Mouse (Mus musculus) embryonic stem cell, embryonic (primary cell): Measurements from ENCODE around the gene Suclg2.
"Not testable (repeated sequence)": the region's sequence is repeated elsewhere in the genome, so short reads cannot be mapped to it uniquely, and the experiment has no call there.

Experiments
- CTCF ChIA-PET, 4 experiments: fragments of 300-600 bp in 2 of 4; fragments of 350-600 bp in 2 of 4; sonication (Branson Sonifier 250); formaldehyde crosslinking; loops; one replicate each; lab custom pipeline; 2022; ENCODE audit warnings: inconsistent platforms in 2 of 4; lab: Charles Lee
- POLR2A ChIA-PET, 4 experiments: fragments of 300-600 bp in 2 of 4; fragments of 350-600 bp in 2 of 4; sonication (Branson Sonifier 250); formaldehyde crosslinking; loops; one replicate each; lab custom pipeline; 2022; ENCODE audit warnings: antibody characterized with exemption in 4 of 4, inconsistent platforms in 1 of 4; lab: Charles Lee

The Suclg2 gene

DNA sequence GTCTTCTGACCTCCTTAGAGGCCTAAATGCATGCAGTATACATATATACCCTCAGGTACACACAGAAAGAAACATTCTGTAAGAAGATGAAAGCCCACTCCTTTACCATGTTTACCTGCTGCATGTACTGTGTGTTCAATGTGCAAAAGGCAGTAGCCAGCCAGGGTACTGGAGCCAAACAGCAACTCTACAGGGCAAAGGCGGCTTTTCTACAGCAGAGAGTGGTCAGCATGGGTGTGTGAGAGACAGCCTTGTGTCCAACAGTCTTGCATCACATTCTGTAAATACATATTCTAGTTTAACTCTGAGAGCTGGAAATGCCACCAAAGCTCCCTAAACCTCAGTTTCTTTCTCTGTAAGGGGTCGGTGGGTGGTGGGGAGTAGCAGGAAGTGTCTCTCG is 110.5 kb downstream of the Suclg2 start:
- CTCF ChIA-PET: no interaction called here

GRCm38 (mm10) chr6:95600731-95601130 is 117.9 kb downstream of the Suclg2 start:
- POLR2A ChIA-PET: interaction anchor here in 2 of 4 experiments (0.8 to 2.1 kb wide), 6 partner anchors 11 to 118 kb away, joined by 3 to 8 read pairs (median 4); partner anchors contain the start of gene Suclg2 (in 1 of the 2)

More for the DNA sequence above, 110.5 kb downstream of the Suclg2 start:
- POLR2A ChIA-PET: interaction anchor here in 1 of 4 experiments (1.1 kb wide), 1 partner anchor 9 kb away, joined by 3 read pairs; no protein-coding TSS in a partner anchor

GRCm38 (mm10) chr6:95596766-95597750 is 121.5 kb downstream of the Suclg2 start:
- ChIA-PET POLR2A (interaction anchor here in 3 of 4 experiments (0.7 to 1.5 kb wide), 9 partner anchors 20 to 122 kb away, joined by 3 to 6 read pairs (median 3); partner anchors contain the start of gene Suclg2 (in 1 of the 3)), CTCF (no interaction called here)

More at GRCm38 (mm10) chr6:95600731-95601130, 117.9 kb downstream of the Suclg2 start:
- CTCF ChIA-PET: not testable (repeated sequence)

DNA sequence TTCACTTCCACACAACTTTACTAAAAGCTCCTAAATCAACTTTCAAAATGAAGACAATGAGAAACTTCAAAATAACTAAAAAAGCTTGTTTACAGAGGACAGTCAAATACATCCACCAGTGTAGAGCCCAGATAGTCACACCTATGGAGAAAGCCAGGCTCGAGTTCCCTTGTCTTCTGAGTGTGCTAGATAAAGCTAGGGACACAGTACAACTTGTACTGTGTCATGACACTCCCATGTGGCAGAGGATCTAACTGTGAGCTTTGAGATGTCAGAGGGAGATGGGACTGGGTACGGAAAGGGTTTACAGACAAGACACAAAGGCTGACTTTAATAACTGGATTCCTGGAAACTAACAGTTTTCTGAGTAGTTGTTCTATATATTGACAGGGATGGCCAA is 122.7 kb downstream of the Suclg2 start:
- CTCF ChIA-PET: interaction anchor here in 1 of 4 experiments (0.6 kb wide), 1 partner anchor 49 kb away, joined by 3 read pairs; no protein-coding TSS in a partner anchor
- POLR2A ChIA-PET: interaction anchor here in 3 of 4 experiments (0.6 to 1.5 kb wide), 7 partner anchors 19 to 123 kb away, joined by 3 to 6 read pairs (median 3); partner anchors contain the start of gene Suclg2 (in 1 of the 3)

DNA sequence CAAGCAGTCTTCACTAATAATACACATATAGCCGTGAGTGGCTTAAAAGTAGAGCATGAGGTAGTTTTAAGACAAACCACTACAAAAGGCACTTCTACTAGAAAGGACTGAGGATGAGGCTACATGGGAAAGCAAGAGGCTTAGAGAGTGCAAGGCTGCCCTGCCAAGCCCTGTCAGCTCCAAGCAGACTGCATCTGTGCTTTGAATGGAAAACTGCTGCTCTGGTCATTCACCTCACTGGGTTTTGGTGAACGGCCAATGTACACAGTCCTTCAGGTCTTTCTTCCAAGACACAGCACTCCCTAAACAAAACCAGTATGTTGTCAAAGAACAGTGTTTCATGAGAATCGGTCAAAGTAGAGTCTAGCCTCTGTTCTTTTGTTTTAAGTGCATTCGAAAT is 124.4 kb downstream of the Suclg2 start:
- ChIA-PET POLR2A (no interaction called here), CTCF (no interaction called here)

GRCm38 (mm10) chr6:95592396-95592795 is 126.2 kb downstream of the Suclg2 start:
- ChIA-PET CTCF (no interaction called here), POLR2A (no interaction called here)

- ChIA-PET CTCF (no interaction called here), POLR2A (interaction anchor here in 1 of 4 experiments (0.5 kb wide), 1 partner anchor 1757 kb away, joined by 5 read pairs; no protein-coding TSS in a partner anchor)
Measured at GRCm38 (mm10) chr6:95590463-95590862, 128.1 kb downstream of the Suclg2 start.

GRCm38 (mm10) chr6:95587108-95587796 is 131.3 kb downstream of the Suclg2 start:
- CTCF ChIA-PET: no interaction called here

GRCm38 (mm10) chr6:95581893-95582292 is 136.7 kb downstream of the Suclg2 start:
- CTCF ChIA-PET: no interaction called here
- POLR2A ChIA-PET: no interaction called here

More at GRCm38 (mm10) chr6:95587108-95587796, 131.3 kb downstream of the Suclg2 start:
- POLR2A ChIA-PET: interaction anchor here in 1 of 4 experiments (1.5 kb wide), 1 partner anchor 13 kb away, joined by 3 read pairs; no protein-coding TSS in a partner anchor

GRCm38 (mm10) chr6:95579792-95580191 is 138.8 kb downstream of the Suclg2 start:
- ChIA-PET POLR2A (no interaction called here), CTCF (interaction anchor here in 1 of 4 experiments (1.3 kb wide), 1 partner anchor 89 kb away, joined by 3 read pairs; no protein-coding TSS in a partner anchor)

- CTCF ChIA-PET: no interaction called here
- POLR2A ChIA-PET: no interaction called here
Measured at GRCm38 (mm10) chr6:95575531-95575930, 143.1 kb downstream of the Suclg2 start.

GRCm38 (mm10) chr6:95574867-95575266 is 143.7 kb downstream of the Suclg2 start:
- CTCF ChIA-PET: no interaction called here
- POLR2A ChIA-PET: no interaction called here

DNA sequence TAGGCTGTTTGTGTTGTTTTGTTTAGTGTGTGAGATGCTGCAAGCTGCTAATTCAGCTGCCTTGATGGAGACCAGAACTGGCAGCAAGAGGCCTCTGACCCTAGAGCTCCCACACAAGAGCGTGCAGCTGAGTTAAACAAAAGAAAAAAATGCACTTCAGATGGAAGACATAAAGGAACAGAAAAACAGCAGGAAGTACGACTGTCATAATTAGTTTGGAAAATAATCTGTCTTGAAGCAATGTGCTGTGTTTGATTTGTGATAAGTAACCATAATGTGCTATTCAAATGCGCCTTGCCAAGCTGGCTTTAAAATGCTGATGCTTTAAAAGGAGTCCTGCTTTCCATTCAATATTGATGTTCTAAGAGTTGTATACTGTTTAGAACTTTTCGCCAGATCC is 144.2 kb downstream of the Suclg2 start:
- POLR2A ChIA-PET: interaction anchor here in 1 of 4 experiments (1.9 kb wide), 1 partner anchor 23 kb away, joined by 6 read pairs; no protein-coding TSS in a partner anchor
- CTCF ChIA-PET: interaction anchor here in 1 of 4 experiments (0.6 kb wide), 1 partner anchor 1256 kb away, joined by 4 read pairs; no protein-coding TSS in a partner anchor

GRCm38 (mm10) chr6:95573035-95573759 is 145.4 kb downstream of the Suclg2 start:
- ChIA-PET POLR2A (interaction anchor here in 1 of 4 experiments (1.9 kb wide), 1 partner anchor 22 kb away, joined by 6 read pairs; no protein-coding TSS in a partner anchor), CTCF (no interaction called here)

DNA sequence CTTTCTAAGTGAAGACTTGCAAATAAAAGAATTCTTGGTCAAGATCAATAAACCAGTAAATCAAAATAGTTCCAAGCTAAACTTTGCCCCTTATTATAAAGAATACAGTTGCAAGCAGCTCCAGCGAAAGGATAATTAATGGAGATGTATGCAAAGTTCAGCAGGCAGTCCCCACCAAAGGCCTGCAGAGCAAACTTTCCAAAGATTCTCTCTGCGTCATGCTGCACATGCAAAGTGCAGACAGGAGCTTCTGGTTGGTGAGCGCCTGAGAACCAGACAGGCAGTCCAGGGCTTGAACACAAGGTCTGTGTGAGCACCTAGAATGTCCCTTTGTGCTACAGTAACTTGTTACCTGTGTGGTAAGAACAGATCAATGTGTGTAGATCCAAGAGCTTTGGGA is 147.0 kb downstream of the Suclg2 start:
- CTCF ChIA-PET: no interaction called here
- POLR2A ChIA-PET: no interaction called here

DNA sequence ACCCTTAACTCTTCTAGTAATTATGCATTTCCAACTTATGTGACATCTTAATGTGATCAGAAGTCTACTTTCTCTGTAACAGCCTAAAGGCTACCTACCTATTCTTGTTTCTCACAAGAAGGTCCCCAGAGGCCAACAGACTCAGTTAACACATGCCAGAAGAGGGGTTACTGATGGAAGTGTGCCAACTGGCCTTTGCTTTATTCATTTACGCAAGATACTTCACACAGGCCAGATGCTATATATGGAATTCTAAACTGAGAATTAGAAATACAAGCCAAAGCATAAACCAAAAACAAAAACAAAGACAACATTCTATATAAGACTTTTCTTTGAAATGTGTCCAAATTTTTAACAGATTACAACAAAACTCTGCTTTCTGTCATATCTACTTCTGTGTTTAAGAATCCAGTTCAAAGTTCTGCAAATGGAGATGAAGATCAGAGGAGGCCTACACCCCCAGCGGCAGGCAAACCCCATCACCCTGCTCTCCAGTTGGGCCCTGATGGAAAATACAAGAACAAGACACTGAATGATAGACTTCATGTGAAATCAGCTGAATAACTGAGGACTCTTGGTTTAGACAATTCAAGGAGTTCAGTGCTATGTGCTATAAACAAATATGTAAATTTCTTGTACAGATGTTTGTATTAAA is 155.1 kb downstream of the Suclg2 start:
- ChIA-PET CTCF (no interaction called here), POLR2A (no interaction called here)

- CTCF ChIA-PET: interaction anchor here in 1 of 4 experiments (1.3 kb wide), 1 partner anchor 339 kb away, joined by 4 read pairs; no protein-coding TSS in a partner anchor
- POLR2A ChIA-PET: no interaction called here
Measured at GRCm38 (mm10) chr6:95556320-95556719, 162.3 kb downstream of the Suclg2 start.
